Mouse (Mus musculus): ENCODE results near the gene Rbm42.

Rbm42 gene

DNA sequence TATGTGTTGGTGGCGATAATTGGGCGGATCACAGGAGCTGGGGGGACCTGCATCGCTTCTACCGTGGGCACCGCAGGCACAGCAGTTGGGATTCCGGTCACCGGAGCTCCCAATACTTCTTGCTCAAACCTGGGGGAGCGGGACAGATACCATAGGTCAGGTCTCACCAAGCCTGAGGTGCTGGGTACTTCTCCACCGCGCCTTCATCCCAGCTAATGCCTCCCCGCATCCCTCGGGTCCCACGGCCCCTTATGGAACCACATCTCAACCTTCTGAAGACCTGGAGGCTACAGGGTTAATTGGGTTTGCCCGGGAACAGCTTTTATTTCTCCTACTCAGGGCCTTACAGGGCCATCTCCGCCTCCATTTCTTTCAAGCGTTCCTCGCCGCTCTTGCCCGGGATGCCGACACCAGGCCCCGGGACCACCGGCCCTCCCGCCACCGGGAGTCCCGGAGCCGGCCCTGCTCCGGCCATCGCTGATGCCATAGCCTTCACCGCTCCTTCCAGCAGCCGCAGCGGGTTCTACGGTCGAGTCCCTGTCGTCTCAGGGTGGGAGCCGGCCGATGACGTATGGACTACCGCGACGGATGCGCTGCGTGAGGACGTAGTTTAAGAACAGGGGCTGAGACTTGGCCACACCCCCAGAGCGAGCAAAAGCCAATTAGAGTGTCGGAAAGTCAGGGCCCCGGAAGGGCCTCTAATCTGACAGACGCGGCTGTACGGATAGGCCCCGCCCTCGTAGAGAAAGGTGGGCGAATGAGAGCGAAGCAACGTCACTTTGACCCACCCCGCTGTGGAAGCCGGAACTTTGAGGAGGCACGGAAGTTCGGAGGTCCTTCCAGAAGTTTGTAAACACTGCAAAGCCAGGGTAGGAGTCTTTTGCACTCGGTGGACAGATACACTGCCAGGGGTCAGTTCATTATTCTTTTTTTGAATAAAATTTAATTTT lies at the start of gene Rbm42:
Gene Rbm42 (minus strand): TSS at position 727 of the 950 bp plus-strand sequence.
- Histone ChIP-seq H3K4me1 (replicated peaks; ENCODE audit: low read depth, low read length) (peaks cover 20% of the 10 kb centered on the region), H3K27me3 (ENCODE audit: insufficient read depth, low read length) (no peaks in the 10 kb centered on the region)

DNA sequence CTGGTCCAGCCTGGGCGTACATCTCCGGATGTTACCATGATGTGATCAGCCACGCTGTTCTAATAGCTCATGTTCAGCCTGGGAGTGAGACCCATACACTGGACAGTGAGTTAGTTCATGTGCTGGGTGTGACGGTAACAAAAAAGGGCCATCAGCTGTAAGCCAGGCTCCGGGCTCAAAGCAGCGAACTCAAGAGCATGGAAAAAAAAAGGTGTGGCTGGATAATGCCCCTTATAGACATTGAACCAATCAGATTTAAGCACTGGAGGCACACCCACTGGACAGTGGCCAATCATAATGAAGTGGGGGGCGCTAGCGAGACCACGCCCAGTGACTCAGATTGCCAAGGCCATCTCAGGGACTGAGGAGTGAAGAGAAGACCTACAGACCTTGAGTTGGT lies 48.5 kb upstream of the Rbm42 start, which contains the start of gene 2200002J24Rik:
Gene 2200002J24Rik (plus strand): TSS at position 338 of the 400 bp plus-strand sequence.
- peaks cover 10% of the 10 kb centered on the region; the same call in 1 of the 2 replicates for H3K27me3 ChIP-seq (ENCODE audit: insufficient read depth, low read length)
- no peak within 1 kb of the TSS for H3K4me3 ChIP-seq (replicated peaks; ENCODE audit: low read length)
- peaks cover 4% of the 10 kb centered on the region for H3K4me1 ChIP-seq (replicated peaks; ENCODE audit: low read depth, low read length)
- TF ChIP-seq CTCF (conservative IDR thresholded peaks at IDR 0.05; ENCODE audit: low read length) (no peak), POU5F1 (IDR thresholded peaks at IDR 0.05; ENCODE audit: borderline replicate concordance, low read length) (no peak), NANOG (IDR thresholded peaks at IDR 0.05; ENCODE audit: borderline replicate concordance, low read length) (no peak)
- no peaks in the 10 kb centered on the region for H3K36me3 ChIP-seq (ENCODE audit: insufficient read depth, low read length)
- no peaks in the 10 kb centered on the region for H3K9me3 ChIP-seq (ENCODE audit: low read length)

More for the DNA sequence above, at the start of gene Rbm42:
- Histone ChIP-seq H3K9me3 (ENCODE audit: low read length) (no peaks in the 10 kb centered on the region), H3K4me3 (replicated peaks; ENCODE audit: low read length) (peak within 1 kb of the TSS; percentile 100), H3K36me3 (ENCODE audit: insufficient read depth, low read length) (peaks cover 73% of the 10 kb centered on the region)
- TF ChIP-seq POU5F1 (IDR thresholded peaks at IDR 0.05; ENCODE audit: borderline replicate concordance, low read length) (no peak), CTCF (conservative IDR thresholded peaks at IDR 0.05; ENCODE audit: low read length) (no peak), NANOG (IDR thresholded peaks at IDR 0.05; ENCODE audit: borderline replicate concordance, low read length) (no peak)

DNA sequence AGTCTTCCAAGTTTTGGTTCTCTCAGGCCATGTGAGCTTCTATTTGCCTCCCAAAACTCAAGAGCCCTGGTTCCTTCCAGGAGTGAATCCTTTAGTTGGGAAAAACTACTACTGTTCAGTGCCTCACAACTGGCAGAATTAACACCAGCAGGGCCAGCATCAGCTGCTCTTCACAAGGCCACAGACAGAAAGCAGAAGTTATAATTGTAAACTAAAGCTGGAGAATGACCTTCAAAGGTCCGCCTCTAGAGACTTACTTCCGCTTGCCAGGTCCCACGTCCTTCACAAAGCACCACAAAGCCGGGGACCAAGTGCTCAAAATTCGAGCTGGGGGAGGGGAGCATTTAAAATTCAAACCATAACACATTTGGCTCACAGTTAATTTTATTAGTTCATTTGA lies 48.0 kb upstream of the Rbm42 start:
- Histone ChIP-seq H3K4me1 (replicated peaks; ENCODE audit: low read depth, low read length) (peaks cover 4% of the 10 kb centered on the region), H3K36me3 (ENCODE audit: insufficient read depth, low read length) (no peaks in the 10 kb centered on the region), H3K9me3 (ENCODE audit: low read length) (no peaks in the 10 kb centered on the region), H3K4me3 (replicated peaks; ENCODE audit: low read length) (no peak overlapping the region), H3K27me3 (ENCODE audit: insufficient read depth, low read length) (peaks cover 10% of the 10 kb centered on the region; the same call in 1 of the 2 replicates)
- TF ChIP-seq CTCF (conservative IDR thresholded peaks at IDR 0.05; ENCODE audit: low read length) (no peak), POU5F1 (IDR thresholded peaks at IDR 0.05; ENCODE audit: borderline replicate concordance, low read length) (no peak), NANOG (IDR thresholded peaks at IDR 0.05; ENCODE audit: borderline replicate concordance, low read length) (no peak)

DNA sequence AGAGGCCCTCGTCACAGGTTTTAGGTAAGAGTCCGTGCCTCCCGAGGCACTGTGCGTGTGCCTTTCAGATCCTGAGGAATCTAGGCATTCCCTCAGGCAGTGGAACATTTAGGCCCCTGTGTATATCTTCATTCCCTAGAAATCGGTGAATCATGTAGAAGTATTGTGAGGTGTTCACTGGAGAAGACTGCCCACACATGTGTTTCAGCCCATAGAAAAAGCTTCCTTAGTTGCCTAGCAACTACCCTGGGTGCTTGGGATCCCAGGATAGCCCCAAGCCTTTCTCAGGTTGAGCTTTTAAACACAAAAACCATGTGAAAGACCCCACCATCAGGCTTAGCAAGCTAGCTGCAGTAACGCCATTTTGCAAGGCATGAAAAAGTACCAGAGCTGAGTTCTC lies 38.2 kb upstream of the Rbm42 start:
- H3K4me1 ChIP-seq (replicated peaks; ENCODE audit: low read depth, low read length), result no peaks in the 10 kb centered on the region
- no peak overlapping the region for H3K4me3 ChIP-seq (replicated peaks; ENCODE audit: low read length)
- no peaks in the 10 kb centered on the region for H3K36me3 ChIP-seq (ENCODE audit: insufficient read depth, low read length)
- no peak for TF ChIP-seq CTCF (conservative IDR thresholded peaks at IDR 0.05; ENCODE audit: low read length)
- TF ChIP-seq POU5F1 (IDR thresholded peaks at IDR 0.05; ENCODE audit: borderline replicate concordance, low read length), result no peak
- no peak for TF ChIP-seq NANOG (IDR thresholded peaks at IDR 0.05; ENCODE audit: borderline replicate concordance, low read length)
- H3K9me3 ChIP-seq (ENCODE audit: low read length), result no peaks in the 10 kb centered on the region
- peaks cover 6% of the 10 kb centered on the region for H3K27me3 ChIP-seq (ENCODE audit: insufficient read depth, low read length)

DNA sequence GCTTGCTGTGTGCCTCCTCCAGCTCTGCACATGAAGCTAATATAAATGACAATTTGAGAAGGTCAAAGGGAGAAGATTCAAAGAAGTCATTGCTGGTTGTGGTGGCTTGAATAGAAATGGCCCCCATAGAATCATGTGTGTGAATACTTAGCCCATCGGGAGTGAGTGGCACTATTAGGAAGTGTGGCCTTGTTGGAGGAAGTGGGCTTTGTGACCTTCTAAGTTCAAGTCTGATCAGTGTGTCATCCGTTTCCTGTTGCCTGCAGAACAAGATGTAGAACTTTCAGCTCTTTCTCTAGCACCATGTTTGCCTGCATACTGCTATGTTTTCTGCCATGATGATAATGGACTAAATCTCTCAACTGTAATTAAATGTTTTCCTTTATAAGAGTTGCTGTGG lies 33.3 kb upstream of the Rbm42 start:
- H3K4me3 ChIP-seq (replicated peaks; ENCODE audit: low read length), result no peak overlapping the region
- H3K4me1 ChIP-seq (replicated peaks; ENCODE audit: low read depth, low read length), result no peaks in the 10 kb centered on the region
- peaks cover 8% of the 10 kb centered on the region for H3K27me3 ChIP-seq (ENCODE audit: insufficient read depth, low read length)
- H3K36me3 ChIP-seq (ENCODE audit: insufficient read depth, low read length), result no peaks in the 10 kb centered on the region
- no peaks in the 10 kb centered on the region for H3K9me3 ChIP-seq (ENCODE audit: low read length)
- TF ChIP-seq NANOG (IDR thresholded peaks at IDR 0.05; ENCODE audit: borderline replicate concordance, low read length) (no peak), CTCF (conservative IDR thresholded peaks at IDR 0.05; ENCODE audit: low read length) (no peak), POU5F1 (IDR thresholded peaks at IDR 0.05; ENCODE audit: borderline replicate concordance, low read length) (no peak)

DNA sequence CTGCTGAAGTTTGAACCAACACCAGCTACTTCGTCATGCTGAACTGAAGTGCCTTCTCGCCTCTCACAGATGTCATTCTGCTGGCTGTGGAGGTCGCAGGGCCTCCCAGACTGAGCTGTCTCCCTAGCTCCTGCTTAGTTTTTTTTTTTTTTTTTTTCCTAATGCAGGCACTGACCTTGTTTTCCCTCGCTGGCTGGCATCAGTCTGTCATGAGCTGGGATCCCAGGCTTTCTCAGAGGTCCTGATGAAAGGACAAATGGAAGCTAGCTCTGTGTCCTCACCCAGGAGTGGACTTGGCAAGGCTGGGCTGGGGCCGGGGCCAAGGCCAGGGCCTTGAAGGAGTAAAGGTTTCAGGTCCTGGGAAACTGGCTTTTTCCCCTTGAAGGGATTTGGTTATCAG lies 31.8 kb upstream of the Rbm42 start:
- Histone ChIP-seq H3K4me3 (replicated peaks; ENCODE audit: low read length) (no peak overlapping the region), H3K9me3 (ENCODE audit: low read length) (no peaks in the 10 kb centered on the region), H3K36me3 (ENCODE audit: insufficient read depth, low read length) (no peaks in the 10 kb centered on the region), H3K4me1 (replicated peaks; ENCODE audit: low read depth, low read length) (no peaks in the 10 kb centered on the region), H3K27me3 (ENCODE audit: insufficient read depth, low read length) (peaks cover 4% of the 10 kb centered on the region; the same call in 1 of the 2 replicates)
- TF ChIP-seq NANOG (IDR thresholded peaks at IDR 0.05; ENCODE audit: borderline replicate concordance, low read length) (no peak), CTCF (conservative IDR thresholded peaks at IDR 0.05; ENCODE audit: low read length) (no peak), POU5F1 (IDR thresholded peaks at IDR 0.05; ENCODE audit: borderline replicate concordance, low read length) (no peak)

DNA sequence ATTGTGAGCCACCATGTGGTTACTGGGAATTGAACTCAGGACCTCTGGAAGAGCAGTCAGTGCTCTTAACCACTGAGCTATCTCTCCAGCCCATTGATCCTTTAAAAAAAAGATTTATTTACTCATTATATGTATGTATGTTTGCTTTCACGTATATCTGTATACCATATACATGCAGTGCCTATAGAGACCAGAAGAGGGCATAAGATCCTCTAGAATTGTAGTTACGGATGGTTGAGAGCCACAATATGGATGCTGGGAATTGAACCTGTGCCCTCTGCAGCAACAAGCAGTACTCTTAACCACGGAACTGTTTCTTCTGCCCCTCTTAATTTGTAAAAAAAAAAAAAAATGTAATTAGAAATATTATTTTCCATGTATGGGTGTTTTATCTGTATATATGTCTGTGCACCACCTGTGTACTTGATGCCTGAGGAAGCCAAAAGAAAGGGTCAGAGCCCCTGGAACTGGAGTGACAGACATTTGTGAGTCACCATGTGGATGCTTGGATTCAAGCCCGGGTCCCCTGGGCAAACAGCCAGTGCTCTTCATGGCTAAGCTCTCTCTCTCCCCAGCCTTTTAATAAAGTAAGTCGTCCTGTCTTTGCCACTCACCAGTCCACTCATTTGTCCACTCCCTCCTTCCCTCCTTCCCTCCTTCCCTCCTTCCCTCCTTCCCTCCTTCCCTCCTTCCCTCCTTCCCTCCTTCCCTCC lies 28.3 kb upstream of the Rbm42 start:
- no peaks in the 10 kb centered on the region for H3K36me3 ChIP-seq (ENCODE audit: insufficient read depth, low read length)
- no peak overlapping the region for H3K4me3 ChIP-seq (replicated peaks; ENCODE audit: low read length)
- no peaks in the 10 kb centered on the region for H3K9me3 ChIP-seq (ENCODE audit: low read length)
- no peaks in the 10 kb centered on the region for H3K4me1 ChIP-seq (replicated peaks; ENCODE audit: low read depth, low read length)
- TF ChIP-seq NANOG (IDR thresholded peaks at IDR 0.05; ENCODE audit: borderline replicate concordance, low read length), result no peak
- no peak for TF ChIP-seq POU5F1 (IDR thresholded peaks at IDR 0.05; ENCODE audit: borderline replicate concordance, low read length)
- TF ChIP-seq CTCF (conservative IDR thresholded peaks at IDR 0.05; ENCODE audit: low read length), result no peak
- H3K27me3 ChIP-seq (ENCODE audit: insufficient read depth, low read length), result peaks cover 18% of the 10 kb centered on the region; the same call in 1 of the 2 replicates

DNA sequence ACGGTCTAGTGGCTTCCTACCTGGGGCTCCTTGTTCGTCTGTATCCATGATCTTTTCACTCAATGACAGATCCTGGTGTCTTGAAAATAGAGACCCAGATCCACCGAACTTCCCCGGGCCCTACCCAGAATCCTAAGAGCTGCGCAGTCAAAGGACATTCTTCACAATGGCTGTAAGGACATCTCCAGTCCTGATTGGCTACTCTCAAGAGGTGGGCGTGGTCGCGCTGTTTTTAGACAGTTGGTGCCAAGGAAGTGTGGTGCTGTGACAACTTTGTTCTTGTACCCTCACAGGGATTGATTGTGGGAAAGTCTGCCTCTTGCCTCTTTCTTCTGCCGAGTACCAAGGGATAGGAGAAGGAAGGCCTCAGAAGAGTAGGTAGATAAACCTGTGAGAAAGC lies 21.4 kb upstream of the Rbm42 start, which contains the start of gene Pmis2:
Gene Pmis2 (minus strand): TSS at position 126 of the 400 bp plus-strand sequence.
- Histone ChIP-seq H3K4me3 (replicated peaks; ENCODE audit: low read length) (peak within 1 kb of the TSS; percentile 47), H3K4me1 (replicated peaks; ENCODE audit: low read depth, low read length) (peaks cover 14% of the 10 kb centered on the region), H3K36me3 (ENCODE audit: insufficient read depth, low read length) (no peaks in the 10 kb centered on the region), H3K27me3 (ENCODE audit: insufficient read depth, low read length) (peaks cover 9% of the 10 kb centered on the region; the same call in 1 of the 2 replicates), H3K9me3 (ENCODE audit: low read length) (no peaks in the 10 kb centered on the region)
- TF ChIP-seq CTCF (conservative IDR thresholded peaks at IDR 0.05; ENCODE audit: low read length), result no peak
- no peak for TF ChIP-seq NANOG (IDR thresholded peaks at IDR 0.05; ENCODE audit: borderline replicate concordance, low read length)
- TF ChIP-seq POU5F1 (IDR thresholded peaks at IDR 0.05; ENCODE audit: borderline replicate concordance, low read length), result no peak

All from E14TG2a.4 (cell line).